Mouse (Mus musculus): Measurements from ENCODE around the gene Ank3. TPM values are rescaled to one million over a fixed set of nuclear protein-coding genes. Genes with fewer than 3 reads are reported as not detected.

Ank3 gene
- polyA plus RNA-seq, 1 experiment: 23.3 TPM

DNA sequence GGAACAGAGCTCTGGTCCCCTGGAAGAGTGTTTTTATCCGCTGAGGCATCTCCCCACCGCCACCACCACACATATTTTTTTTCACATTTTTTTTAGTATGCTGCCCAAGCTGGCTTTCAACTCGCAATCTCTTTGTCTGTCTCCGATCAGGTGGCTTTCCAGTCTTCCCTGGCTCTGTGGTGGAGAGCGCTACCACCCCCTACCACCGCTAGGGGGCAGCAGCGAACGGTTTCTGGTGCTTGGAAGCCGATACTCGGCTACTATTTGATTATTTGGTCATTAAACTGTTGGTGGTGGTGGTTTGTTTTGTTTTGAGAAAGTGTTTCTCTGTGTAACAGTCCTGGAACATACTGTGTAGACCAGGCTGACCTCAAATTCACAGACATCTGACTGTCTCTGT is 27.1 kb upstream of the Ank3 start:
- DNase-seq: peak; percentile 41
- TF ChIP-seq POLR2A (IDR thresholded peaks at IDR 0.05; ENCODE audit: borderline replicate concordance, extremely low read depth, low read depth, low read length): no peak
- TF ChIP-seq CTCF (IDR thresholded peaks at IDR 0.05; ENCODE audit: insufficient read depth, low read length): peak; percentile 72
- H3K4me3 ChIP-seq (replicated peaks; ENCODE audit: extremely low read depth, low read depth, low read length): no peak overlapping the region
- 12% methylated on average over 10 of the region's 10 CpGs for WGBS
- no peaks in the 10 kb centered on the region for H3K4me1 ChIP-seq (ENCODE audit: control insufficient read depth, insufficient read depth, low read length)

DNA sequence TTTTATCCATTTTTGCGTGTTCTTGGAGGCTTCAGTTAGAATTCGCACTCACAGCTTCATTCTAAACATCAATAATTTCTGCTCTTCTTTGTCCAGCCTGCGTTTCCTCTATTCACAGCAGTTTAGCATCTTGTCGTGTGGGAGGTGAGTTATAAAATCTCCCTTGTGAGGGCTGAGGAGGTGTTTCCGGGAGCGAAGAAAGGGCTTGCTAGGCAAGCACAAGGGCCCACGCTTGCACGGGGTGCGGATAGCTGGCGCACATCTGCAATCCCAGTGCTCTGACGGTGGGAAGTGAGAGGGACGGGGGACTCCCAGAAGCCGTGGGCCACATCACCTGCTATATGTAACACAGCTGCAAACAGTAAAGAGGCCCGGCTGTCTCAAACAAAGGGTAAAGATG is 26.5 kb upstream of the Ank3 start:
- H3K4me3 ChIP-seq (replicated peaks; ENCODE audit: extremely low read depth, low read depth, low read length): no peak overlapping the region
- H3K4me1 ChIP-seq (ENCODE audit: control insufficient read depth, insufficient read depth, low read length): no peaks in the 10 kb centered on the region
- 88% methylated on average over 14 of the region's 14 CpGs for WGBS
- DNase-seq: no peak
- no peak for TF ChIP-seq CTCF (IDR thresholded peaks at IDR 0.05; ENCODE audit: insufficient read depth, low read length)
- TF ChIP-seq POLR2A (IDR thresholded peaks at IDR 0.05; ENCODE audit: borderline replicate concordance, extremely low read depth, low read depth, low read length): no peak

DNA sequence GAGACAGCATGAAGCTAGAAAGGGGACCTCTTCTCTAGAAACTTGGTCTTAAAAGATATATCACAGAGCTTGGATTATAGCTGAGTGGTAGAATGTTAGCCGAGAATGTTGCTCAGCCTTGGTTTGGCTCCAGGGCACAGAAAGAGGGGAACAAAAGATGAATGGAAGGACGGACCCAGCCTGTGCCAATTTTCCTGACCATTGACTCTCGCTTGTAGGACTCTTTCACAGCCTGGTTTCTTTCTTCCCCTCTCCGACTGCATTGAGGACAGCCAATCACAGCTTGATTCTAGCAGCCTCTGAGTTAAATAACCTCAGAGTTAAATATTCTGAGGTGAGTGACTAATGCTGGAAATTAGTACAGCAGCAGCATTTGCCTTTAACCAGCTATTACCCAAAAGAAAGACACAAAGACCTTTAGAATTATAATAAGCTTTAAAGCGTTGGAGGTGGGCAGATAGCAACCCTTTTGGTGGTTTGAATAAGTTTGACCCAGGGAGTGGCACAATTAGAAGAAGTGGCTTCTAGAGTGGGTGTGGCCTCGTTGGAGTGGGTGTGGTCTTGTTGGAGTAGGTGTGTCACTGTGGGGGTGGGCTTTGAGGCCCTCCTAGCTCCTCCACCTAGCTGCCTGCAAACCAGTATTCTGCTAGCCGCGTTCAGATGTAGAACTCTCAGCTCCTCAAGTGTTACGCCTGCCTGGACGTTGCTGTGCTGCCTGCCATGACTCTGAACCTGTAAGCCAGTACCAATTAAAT is 24.6 kb upstream of the Ank3 start:
- TF ChIP-seq CTCF (IDR thresholded peaks at IDR 0.05; ENCODE audit: insufficient read depth, low read length) (no peak), POLR2A (IDR thresholded peaks at IDR 0.05; ENCODE audit: borderline replicate concordance, extremely low read depth, low read depth, low read length) (no peak)
- 72% methylated on average over 10 of the region's 10 CpGs for WGBS
- no peak for DNase-seq

DNA sequence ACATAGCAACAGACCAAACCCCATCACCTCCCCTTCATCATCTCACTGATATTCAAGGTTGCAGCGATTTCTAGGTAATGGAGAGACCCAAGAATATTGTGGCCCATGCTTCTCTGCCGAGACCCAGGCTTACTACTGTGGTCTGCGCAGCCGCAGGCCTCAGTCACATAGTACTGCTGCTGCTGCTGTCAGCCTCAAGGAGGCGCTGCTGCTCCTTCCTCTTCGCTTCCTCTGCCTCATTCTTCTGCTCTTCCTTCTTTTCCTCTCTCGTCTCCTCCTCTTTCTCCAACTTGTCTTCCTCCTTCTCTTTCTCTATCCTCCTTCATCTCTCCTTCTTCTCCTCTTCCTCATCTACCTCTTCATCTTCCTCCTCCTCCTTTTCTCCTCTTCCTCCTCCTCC is 23.4 kb upstream of the Ank3 start:
- WGBS: 55% methylated on average over 7 of the region's 7 CpGs
- H3K4me3 ChIP-seq (replicated peaks; ENCODE audit: extremely low read depth, low read depth, low read length): no peak overlapping the region
- H3K4me1 ChIP-seq (ENCODE audit: control insufficient read depth, insufficient read depth, low read length): no peaks in the 10 kb centered on the region
- TF ChIP-seq POLR2A (IDR thresholded peaks at IDR 0.05; ENCODE audit: borderline replicate concordance, extremely low read depth, low read depth, low read length) (no peak), CTCF (IDR thresholded peaks at IDR 0.05; ENCODE audit: insufficient read depth, low read length) (peak; percentile 70)
- peak; percentile 24 for DNase-seq

More for the DNA sequence above, 24.6 kb upstream of the Ank3 start:
- Histone ChIP-seq H3K4me1 (ENCODE audit: control insufficient read depth, insufficient read depth, low read length) (no peaks in the 10 kb centered on the region), H3K4me3 (replicated peaks; ENCODE audit: extremely low read depth, low read depth, low read length) (no peak overlapping the region)

DNA sequence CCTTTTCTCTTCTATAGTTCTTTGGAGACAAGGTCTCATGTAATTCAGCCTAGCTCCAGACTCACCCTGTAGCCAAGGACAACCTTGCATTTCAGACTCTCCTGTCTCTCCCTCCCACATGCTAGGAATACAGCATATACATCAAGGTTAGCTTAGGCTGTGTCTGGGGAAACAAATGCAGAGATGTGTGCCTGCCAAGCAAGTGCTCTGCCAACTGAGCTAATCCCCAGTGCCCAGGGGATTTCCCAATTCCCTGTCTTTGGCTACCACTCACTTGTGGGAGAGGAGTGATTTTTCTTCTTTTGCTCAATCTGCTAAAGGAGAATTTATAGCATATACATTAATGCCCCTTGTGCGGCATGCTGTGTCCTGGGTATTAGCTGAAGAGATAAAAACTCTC is 15.4 kb upstream of the Ank3 start:
- H3K4me1 ChIP-seq (ENCODE audit: control insufficient read depth, insufficient read depth, low read length): no peaks in the 10 kb centered on the region
- WGBS: 86% methylated on average over 1 of the region's 1 CpGs
- no peak overlapping the region for H3K4me3 ChIP-seq (replicated peaks; ENCODE audit: extremely low read depth, low read depth, low read length)
- DNase-seq: no peak
- TF ChIP-seq CTCF (IDR thresholded peaks at IDR 0.05; ENCODE audit: insufficient read depth, low read length) (no peak), POLR2A (IDR thresholded peaks at IDR 0.05; ENCODE audit: borderline replicate concordance, extremely low read depth, low read depth, low read length) (no peak)

DNA sequence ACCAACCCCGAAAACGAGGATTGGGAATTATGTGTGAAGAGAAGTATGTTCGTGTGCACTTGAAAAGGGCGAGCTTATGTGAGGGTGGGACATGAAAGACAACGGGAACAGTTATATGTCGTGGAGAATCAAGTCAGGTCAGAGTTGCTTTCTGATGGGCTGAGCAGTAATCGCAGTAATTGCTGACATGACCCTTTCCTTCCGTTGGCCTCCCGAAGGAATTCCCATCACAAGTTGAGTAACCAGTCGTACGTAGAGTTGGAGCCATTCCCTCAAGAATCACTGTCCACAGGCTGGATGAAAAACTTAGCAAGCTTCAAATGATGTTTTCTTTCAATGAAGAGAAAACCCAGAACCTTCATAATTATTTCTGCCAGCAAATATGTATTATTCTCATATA is 13.9 kb upstream of the Ank3 start:
- WGBS: 57% methylated on average over 11 of the region's 11 CpGs
- no peak overlapping the region for H3K4me3 ChIP-seq (replicated peaks; ENCODE audit: extremely low read depth, low read depth, low read length)
- TF ChIP-seq CTCF (IDR thresholded peaks at IDR 0.05; ENCODE audit: insufficient read depth, low read length) (no peak), POLR2A (IDR thresholded peaks at IDR 0.05; ENCODE audit: borderline replicate concordance, extremely low read depth, low read depth, low read length) (no peak)
- DNase-seq: no peak
- H3K4me1 ChIP-seq (ENCODE audit: control insufficient read depth, insufficient read depth, low read length): no peaks in the 10 kb centered on the region

DNA sequence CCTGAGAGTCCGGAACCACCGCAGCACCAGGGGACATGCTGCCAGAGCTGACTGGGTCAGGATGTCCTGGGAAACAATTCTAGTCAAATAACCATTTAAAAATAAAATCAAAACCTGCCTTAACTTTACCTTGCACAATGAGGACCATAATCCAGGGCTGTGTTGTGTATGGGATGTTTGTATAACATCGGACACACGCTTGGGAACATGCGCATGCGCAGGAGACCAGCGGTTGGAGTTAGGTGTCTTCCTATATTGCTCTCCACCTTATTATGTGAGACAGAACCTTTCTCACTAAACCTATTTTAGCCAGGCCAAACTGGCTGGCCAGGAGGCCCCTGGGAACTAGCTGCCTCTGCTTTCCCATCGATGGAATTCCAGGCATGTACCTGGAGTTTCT is 13.4 kb upstream of the Ank3 start:
- no peak for DNase-seq
- H3K4me3 ChIP-seq (replicated peaks; ENCODE audit: extremely low read depth, low read depth, low read length): no peak overlapping the region
- 89% methylated on average over 8 of the region's 8 CpGs for WGBS
- no peaks in the 10 kb centered on the region for H3K4me1 ChIP-seq (ENCODE audit: control insufficient read depth, insufficient read depth, low read length)
- no peak for TF ChIP-seq POLR2A (IDR thresholded peaks at IDR 0.05; ENCODE audit: borderline replicate concordance, extremely low read depth, low read depth, low read length)
- TF ChIP-seq CTCF (IDR thresholded peaks at IDR 0.05; ENCODE audit: insufficient read depth, low read length): no peak

DNA sequence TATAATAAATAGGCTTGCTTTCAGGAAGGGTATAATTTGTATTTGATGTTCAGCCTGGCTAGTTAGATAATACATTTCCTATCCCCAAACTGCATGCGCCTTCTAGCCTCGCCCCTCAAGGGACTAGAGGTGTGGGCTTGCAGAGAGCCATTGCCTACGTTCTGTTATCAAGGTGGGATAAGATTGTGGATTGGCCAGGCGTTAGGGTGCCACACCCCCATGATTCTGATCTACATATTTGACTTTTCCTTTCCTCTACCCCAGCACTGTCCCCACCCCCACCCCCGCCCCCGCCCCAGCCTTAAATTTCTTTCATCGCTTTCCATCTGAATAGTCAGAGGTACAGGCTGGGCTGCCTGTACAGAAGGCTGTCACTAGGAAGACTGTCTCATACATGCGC is 11.8 kb upstream of the Ank3 start:
- WGBS: 70% methylated on average over 8 of the region's 8 CpGs
- Histone ChIP-seq H3K4me1 (ENCODE audit: control insufficient read depth, insufficient read depth, low read length) (no peaks in the 10 kb centered on the region), H3K4me3 (replicated peaks; ENCODE audit: extremely low read depth, low read depth, low read length) (no peak overlapping the region)
- no peak for DNase-seq
- TF ChIP-seq POLR2A (IDR thresholded peaks at IDR 0.05; ENCODE audit: borderline replicate concordance, extremely low read depth, low read depth, low read length): no peak
- TF ChIP-seq CTCF (IDR thresholded peaks at IDR 0.05; ENCODE audit: insufficient read depth, low read length): no peak

DNA sequence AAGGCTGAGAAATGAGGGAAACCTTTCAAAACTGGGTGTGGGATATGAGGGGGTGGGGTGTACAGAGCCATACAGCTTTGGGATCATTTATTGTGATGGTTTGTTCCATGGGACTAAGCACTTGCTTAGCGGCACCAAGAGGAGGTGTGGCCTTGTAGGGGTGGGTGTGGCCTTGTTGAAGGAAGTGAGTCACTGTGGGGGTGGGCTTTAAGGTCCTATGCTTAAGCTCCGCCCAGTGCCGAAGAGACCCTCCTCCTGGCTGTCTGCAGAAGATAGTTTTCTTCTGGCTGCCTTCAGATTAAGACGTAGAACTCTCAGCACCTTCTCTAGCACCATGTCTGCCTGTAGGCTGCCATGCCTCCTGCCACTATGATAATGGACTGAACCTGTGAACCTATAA is 9.1 kb upstream of the Ank3 start:
- WGBS: 93% methylated on average over 4 of the region's 4 CpGs
- Histone ChIP-seq H3K4me3 (replicated peaks; ENCODE audit: extremely low read depth, low read depth, low read length) (no peak overlapping the region), H3K4me1 (ENCODE audit: control insufficient read depth, insufficient read depth, low read length) (no peaks in the 10 kb centered on the region)
- no peak for TF ChIP-seq POLR2A (IDR thresholded peaks at IDR 0.05; ENCODE audit: borderline replicate concordance, extremely low read depth, low read depth, low read length)
- no peak for TF ChIP-seq CTCF (IDR thresholded peaks at IDR 0.05; ENCODE audit: insufficient read depth, low read length)
- no peak for DNase-seq

DNA sequence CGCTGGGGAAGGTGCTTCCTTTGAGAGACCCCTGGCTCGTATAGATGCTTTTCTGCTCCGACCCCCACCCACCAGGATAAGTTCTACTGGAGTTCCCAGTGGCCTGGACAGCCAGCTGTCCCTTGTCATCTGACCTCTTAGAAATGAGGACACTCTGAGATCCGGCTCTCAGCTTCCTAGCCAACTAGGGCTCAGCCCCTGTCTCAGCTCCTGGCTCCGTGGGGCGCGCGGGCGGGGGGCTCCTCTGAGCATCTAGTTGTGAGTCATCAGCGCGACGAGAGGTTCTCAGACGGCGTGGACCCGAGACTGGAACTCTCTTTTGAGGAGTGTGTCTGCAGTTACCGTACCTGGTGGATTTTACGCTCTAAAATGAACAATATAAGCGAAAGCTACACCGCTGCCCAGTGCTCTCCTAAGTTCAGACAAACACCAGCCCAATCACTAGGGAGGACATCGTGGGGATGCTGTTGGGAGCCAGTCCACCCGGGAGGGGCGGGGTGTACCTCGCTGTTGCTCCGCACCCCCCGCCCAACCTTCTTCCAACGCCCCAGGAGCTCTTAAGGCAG is 293 bp upstream of the Ank3 start:
- DNase-seq: no peak
- WGBS: 2% methylated on average over 26 of the region's 26 CpGs
- Histone ChIP-seq H3K4me3 (replicated peaks; ENCODE audit: extremely low read depth, low read depth, low read length) (peak overlapping the region; percentile 1), H3K4me1 (ENCODE audit: control insufficient read depth, insufficient read depth, low read length) (no peaks in the 10 kb centered on the region; the same call in 1 of the 2 replicates)
- TF ChIP-seq POLR2A (IDR thresholded peaks at IDR 0.05; ENCODE audit: borderline replicate concordance, extremely low read depth, low read depth, low read length) (no peak), CTCF (IDR thresholded peaks at IDR 0.05; ENCODE audit: insufficient read depth, low read length) (no peak)

Measured in lung, adult 2 months (tissue).